In the genomic region with DNA sequence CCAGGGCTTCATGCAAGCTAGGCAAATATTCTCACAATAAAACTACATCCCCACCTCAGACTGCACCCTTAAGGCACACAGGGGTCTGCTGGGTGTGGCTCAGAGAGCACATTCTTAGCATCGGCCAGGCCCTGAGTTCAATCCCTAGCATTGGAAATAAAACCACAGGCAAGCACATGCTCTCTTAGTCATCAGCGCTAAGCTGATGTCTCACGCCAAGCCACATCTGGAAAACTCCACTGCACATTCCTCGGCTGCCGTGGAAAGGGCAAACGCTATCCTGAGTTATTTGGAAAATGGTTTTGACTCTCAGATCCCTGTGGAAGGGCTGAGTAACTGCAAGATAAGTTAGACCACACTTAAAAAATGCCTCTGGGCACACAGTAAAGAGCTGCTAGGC, we compare ENCODE assay signal across 25 mouse cellular contexts. TPM values are rescaled to one million over a fixed set of nuclear protein-coding genes. Genes with fewer than 3 reads are reported as not detected.
DNase-seq lines count a peak whose midpoint lies in the region; ATAC-seq and TF ChIP-seq lines count a peak whose summit lies in the region.
"Had no signal": no experiment of that assay in that cellular context is flagged by ENCODE, and none has a peak within 500 bp of the region (broad histone marks: within the 10 kb centered on the region; RNA-seq: fewer than 3 reads in every experiment).

No protein-coding gene starts in this region.

- no peak overlapping the region for H3K4me3 ChIP-seq in kidney, postnatal 0 days (replicated peaks; ENCODE audit: low read depth, low read length)
- no peak overlapping the region for H3K4me3 ChIP-seq in kidney, embryonic 15.5 days (replicated peaks)
- H3K4me3 ChIP-seq in stomach, postnatal 0 days (ENCODE audit: low read depth, low read length): no peak overlapping the region
- H3K4me3 ChIP-seq: embryonic facial prominence, embryonic 12.5 days; heart, embryonic 15.5 days; hindbrain, embryonic 15.5 days; intestine, embryonic 15.5 days; limb, embryonic 12.5 days; midbrain, embryonic 10.5 days had no signal

- H3K9me3 ChIP-seq in kidney, postnatal 0 days (replicated peaks; ENCODE audit: low read length): no peaks in the 10 kb centered on the region
- no peaks in the 10 kb centered on the region for H3K9me3 ChIP-seq in kidney, embryonic 15.5 days (replicated peaks)
- H3K9me3 ChIP-seq in stomach, postnatal 0 days (ENCODE audit: control insufficient read depth, low read length): no peaks in the 10 kb centered on the region
- H3K9me3 ChIP-seq: embryonic facial prominence, embryonic 12.5 days; heart, embryonic 15.5 days; hindbrain, embryonic 15.5 days; intestine, embryonic 15.5 days; limb, embryonic 12.5 days; midbrain, embryonic 10.5 days had no signal

- no peak overlapping the region for H3K27ac ChIP-seq in kidney, postnatal 0 days
- H3K27ac ChIP-seq in kidney, embryonic 15.5 days: no peak overlapping the region
- H3K27ac ChIP-seq in stomach, postnatal 0 days (replicated peaks): no peak overlapping the region
- H3K27ac ChIP-seq: embryonic facial prominence, embryonic 12.5 days; heart, embryonic 15.5 days; hindbrain, embryonic 15.5 days; intestine, embryonic 15.5 days; limb, embryonic 12.5 days; midbrain, embryonic 10.5 days had no signal

- H3K4me2 ChIP-seq in kidney, postnatal 0 days (ENCODE audit: low read length): no peak overlapping the region
- H3K4me2 ChIP-seq in kidney, embryonic 15.5 days: no peak overlapping the region
- no peak overlapping the region for H3K4me2 ChIP-seq in stomach, postnatal 0 days (replicated peaks; ENCODE audit: low read depth)
- H3K4me2 ChIP-seq: embryonic facial prominence, embryonic 12.5 days; heart, embryonic 15.5 days; hindbrain, embryonic 15.5 days; intestine, embryonic 15.5 days; limb, embryonic 12.5 days had no signal

- in situ Hi-C loops in Patski (cut with MboI; ENCODE audit: low pct_unique_long_range_greater_than_20kb): no loop called here

- no peaks in the 10 kb centered on the region for H3K27me3 ChIP-seq in kidney, postnatal 0 days (ENCODE audit: insufficient read depth, low read length)
- H3K27me3 ChIP-seq in kidney, embryonic 15.5 days: no peaks in the 10 kb centered on the region
- H3K27me3 ChIP-seq in Patski: no peaks in the 10 kb centered on the region
- H3K27me3 ChIP-seq in stomach, postnatal 0 days (ENCODE audit: control insufficient read depth, insufficient read depth, low read length): no peaks in the 10 kb centered on the region
- H3K27me3 ChIP-seq: embryonic facial prominence, embryonic 12.5 days; hindbrain, embryonic 15.5 days; intestine, embryonic 15.5 days; limb, embryonic 12.5 days had no signal

- no peak overlapping the region for H3K9ac ChIP-seq in kidney, postnatal 0 days (ENCODE audit: low read depth, low read length)
- no peak overlapping the region for H3K9ac ChIP-seq in kidney, embryonic 15.5 days
- H3K9ac ChIP-seq in stomach, postnatal 0 days (ENCODE audit: low read length): no peak overlapping the region
- H3K9ac ChIP-seq: embryonic facial prominence, embryonic 12.5 days; heart, embryonic 15.5 days; hindbrain, embryonic 15.5 days; intestine, embryonic 15.5 days; limb, embryonic 12.5 days had no signal

- DNase-seq in kidney, postnatal 0 days (ENCODE audit: low spot score): peak; percentile 20
- DNase-seq in Patski (ENCODE audit: low read depth, low spot score): no peak
- peak; percentile 96 for DNase-seq in fibroblast of lung, adult 2 months (ENCODE audit: low read depth)
- DNase-seq in stomach, postnatal 0 days (ENCODE audit: low spot score): no peak
- DNase-seq in cerebellum, adult 18-20 months: no peak
- DNase-seq: B cell, adult 2 months; cerebellum, adult 8-10 months; gastrocnemius, postnatal 36 days; heart, postnatal 4 days; kidney, adult 9 months; kidney, postnatal 4 days; layer of hippocampus, adult 9-11 months; right cerebral cortex, postnatal 4 days; thymus, postnatal 14 days had no signal

- CTCF ChIA-PET in Patski (lab: Charles Lee): no interaction called here

- WGBS in kidney, postnatal 0 days: 55% methylated on average over 6 of the region's 6 CpGs
- WGBS in kidney, embryonic 15.5 days: 71% methylated on average over 6 of the region's 6 CpGs
- WGBS in stomach, postnatal 0 days: 33% methylated on average over 6 of the region's 6 CpGs

- POLR2A ChIA-PET in Patski (lab: Charles Lee): no interaction called here

- H3K36me3 ChIP-seq in kidney, postnatal 0 days (ENCODE audit: insufficient read depth, low read length): no peaks in the 10 kb centered on the region
- H3K36me3 ChIP-seq in kidney, embryonic 15.5 days: no peaks in the 10 kb centered on the region
- H3K36me3 ChIP-seq in stomach, postnatal 0 days (ENCODE audit: control insufficient read depth, insufficient read depth, low read length): no peaks in the 10 kb centered on the region
- H3K36me3 ChIP-seq: embryonic facial prominence, embryonic 12.5 days; heart, embryonic 15.5 days; hindbrain, embryonic 15.5 days; intestine, embryonic 15.5 days; limb, embryonic 12.5 days; midbrain, embryonic 10.5 days had no signal

- no peak for TF ChIP-seq CTCF in kidney, postnatal 0 days (IDR thresholded peaks at IDR 0.05; ENCODE audit: low read depth)
- no peak for TF ChIP-seq CTCF in Patski (IDR thresholded peaks at IDR 0.05)
- no peak for TF ChIP-seq CTCF in stomach, postnatal 0 days (IDR thresholded peaks at IDR 0.05; ENCODE audit: low read depth)

- ATAC-seq in kidney, postnatal 0 days (replicated peaks; ENCODE audit: low FRiP score, low read depth): no peak
- no peak for ATAC-seq in kidney, embryonic 15.5 days (replicated peaks; ENCODE audit: low FRiP score)
- ATAC-seq in Patski: peak; percentile 8
- ATAC-seq in stomach, postnatal 0 days (ENCODE audit: low FRiP score, low TSS enrichment): peak; percentile 54; the same call in 1 of the 2 replicates
- ATAC-seq in activated CD4-positive, CD25-positive, alpha-beta regulatory T cell, adult 4 months: no peak
- ATAC-seq: intestine, embryonic 15.5 days had no signal

- TF ChIP-seq EP300 in stomach, postnatal 0 days (optimal IDR thresholded peaks at IDR 0.05): no peak

- no peaks in the 10 kb centered on the region for H3K4me1 ChIP-seq in kidney, postnatal 0 days (replicated peaks; ENCODE audit: insufficient read depth, low read length)
- H3K4me1 ChIP-seq in kidney, embryonic 15.5 days: no peaks in the 10 kb centered on the region
- no peaks in the 10 kb centered on the region for H3K4me1 ChIP-seq in stomach, postnatal 0 days (replicated peaks; ENCODE audit: control insufficient read depth, insufficient read depth)
- H3K4me1 ChIP-seq: heart, embryonic 15.5 days; hindbrain, embryonic 15.5 days; intestine, embryonic 15.5 days had no signal

RNA-seq across cellular contexts. Expression of gene Aqp2, which starts 25.1 kb away (rescaled TPM):
- 662 and 798 TPM in 2 replicates for polyA plus RNA-seq in kidney, postnatal 0 days (2015; fragmentation: Nextera tagmentation; extraction: Ambion mirVana)
- polyA plus RNA-seq in kidney, embryonic 15.5 days (2015; fragmentation: Nextera tagmentation; extraction: Ambion mirVana): 42.5 and 66.2 TPM in 2 replicates
- not detected for polyA plus RNA-seq in Patski (2021)
- not detected in 2 replicates for polyA plus RNA-seq in stomach, postnatal 0 days (2015; fragmentation: Nextera tagmentation; extraction: Ambion mirVana)
- not detected for polyA plus RNA-seq in activated CD4-positive, CD25-positive, alpha-beta regulatory T cell, adult 4 months (2017; shearing (Covaris generic))
- polyA plus RNA-seq: embryonic facial prominence, embryonic 12.5 days; forebrain, embryonic 11.5 days; heart, embryonic 15.5 days; hindbrain, embryonic 15.5 days; intestine, embryonic 15.5 days; limb, embryonic 12.5 days; liver, embryonic 16.5 days; midbrain, embryonic 10.5 days; midbrain, postnatal 0 days had no signal

RNA-seq across cellular contexts. Expression of gene Faim2, which starts 25.8 kb away (rescaled TPM):
- 0.26 and 0.36 TPM in 2 replicates for polyA plus RNA-seq in kidney, postnatal 0 days (2015; fragmentation: Nextera tagmentation; extraction: Ambion mirVana)
- polyA plus RNA-seq in kidney, embryonic 15.5 days (2015; fragmentation: Nextera tagmentation; extraction: Ambion mirVana): 0.30 and 1.1 TPM in 2 replicates
- 0.13 TPM for polyA plus RNA-seq in Patski (2021)
- 0.62 and 0.81 TPM in 2 replicates for polyA plus RNA-seq in stomach, postnatal 0 days (2015; fragmentation: Nextera tagmentation; extraction: Ambion mirVana)
- under 1 TPM in 1 of 2 experiments, not detected in 1; 0.07 TPM for polyA plus RNA-seq in activated CD4-positive, CD25-positive, alpha-beta regulatory T cell, adult 4 months (2017; shearing (Covaris generic))

RNA-seq across cellular contexts. Expression of gene Aqp5, which starts 36.8 kb away (rescaled TPM):
- 2.2 and 2.3 TPM in 2 replicates for polyA plus RNA-seq in kidney, postnatal 0 days (2015; fragmentation: Nextera tagmentation; extraction: Ambion mirVana)
- 1.5 and 2.6 TPM in 2 replicates for polyA plus RNA-seq in kidney, embryonic 15.5 days (2015; fragmentation: Nextera tagmentation; extraction: Ambion mirVana)
- polyA plus RNA-seq in Patski (2021): 6.8 TPM
- 0.72 and 1.9 TPM in 2 replicates for polyA plus RNA-seq in stomach, postnatal 0 days (2015; fragmentation: Nextera tagmentation; extraction: Ambion mirVana)
- not detected for polyA plus RNA-seq in activated CD4-positive, CD25-positive, alpha-beta regulatory T cell, adult 4 months (2017; shearing (Covaris generic))
- polyA plus RNA-seq: limb, embryonic 12.5 days; midbrain, embryonic 10.5 days had no signal

RNA-seq across cellular contexts. Expression of gene Aqp6, which starts 47.4 kb away (rescaled TPM):
- 2.3 and 2.7 TPM in 2 replicates for polyA plus RNA-seq in kidney, postnatal 0 days (2015; fragmentation: Nextera tagmentation; extraction: Ambion mirVana)
- polyA plus RNA-seq in kidney, embryonic 15.5 days (2015; fragmentation: Nextera tagmentation; extraction: Ambion mirVana): 0.08 TPM in 1 of 2 replicates, not detected in the other
- not detected for polyA plus RNA-seq in Patski (2021)
- polyA plus RNA-seq in stomach, postnatal 0 days (2015; fragmentation: Nextera tagmentation; extraction: Ambion mirVana): not detected in 2 replicates
- polyA plus RNA-seq in activated CD4-positive, CD25-positive, alpha-beta regulatory T cell, adult 4 months (2017; shearing (Covaris generic)): not detected
- polyA plus RNA-seq: forebrain, embryonic 11.5 days; heart, embryonic 15.5 days; intestine, embryonic 15.5 days; limb, embryonic 12.5 days; liver, embryonic 16.5 days; midbrain, embryonic 10.5 days had no signal

Comparison
In these comparisons a context has a peak if more than half of its experiments do, and no peak if none do; other contexts are left out.
1. ATAC-seq: peak in Patski (single experiment) and stomach, postnatal 0 days (single experiment); none in kidney, postnatal 0 days (single experiment), kidney, embryonic 15.5 days (single experiment) and activated CD4-positive, CD25-positive, alpha-beta regulatory T cell, adult 4 months (single experiment).
2. DNase-seq: peak in kidney, postnatal 0 days (single experiment) and fibroblast of lung, adult 2 months (single experiment); none in Patski (single experiment), stomach, postnatal 0 days (single experiment) and cerebellum, adult 18-20 months (0 of 2).
3. RNA of gene Aqp2, which starts 25.1 kb away (polyA plus RNA-seq): 662 to 798 TPM in kidney, postnatal 0 days and 42.5 to 66.2 TPM in kidney, embryonic 15.5 days; not detected in Patski (single experiment), not detected in stomach, postnatal 0 days and not detected in activated CD4-positive, CD25-positive, alpha-beta regulatory T cell, adult 4 months; every median in the first group is over 10 times any median in the second.